Mouse (Mus musculus): ENCODE measurements at regions not wholly inside any gene's neighbourhood (a gene's known extent, or its start where the extent isn't known, plus 50 kb on each side); places are given as distances from the start of the nearest gene placed in this dataset.
A peak's percentile ranks its signal among the peaks of the same experiment; 100 is the strongest.

DNA sequence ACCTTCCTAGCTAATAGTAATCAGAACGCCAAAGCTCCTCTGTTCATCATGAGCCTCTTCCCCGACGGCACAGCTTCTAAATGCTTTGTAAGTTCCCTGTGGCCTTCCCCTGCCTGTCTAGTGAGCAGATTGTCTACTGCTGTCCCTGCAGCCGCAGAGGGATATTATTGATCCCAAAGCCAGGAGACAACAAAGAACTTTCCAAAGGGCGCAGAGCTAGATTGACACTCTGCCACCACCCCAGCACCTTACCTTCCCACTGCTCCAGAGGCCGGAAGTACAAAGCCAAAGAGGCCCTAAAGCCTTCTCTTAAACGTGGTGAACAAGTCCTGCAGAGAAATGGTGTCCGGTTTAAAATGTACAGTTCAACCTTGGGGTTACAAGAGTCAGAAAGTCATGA is 1310.3 kb upstream of the A1bg start (continued):
- TF ChIP-seq MXI1 (IDR thresholded peaks at IDR 0.05; ENCODE audit: low read depth, low read length) (no peak), JUND (IDR thresholded peaks at IDR 0.05; ENCODE audit: low read depth, low read length) (no peak), CHD1 (IDR thresholded peaks at IDR 0.05; ENCODE audit: low read depth, low read length) (0 out of 2 replicates have a peak, but pooled peaks have one; percentile 76), TCF12 (IDR thresholded peaks at IDR 0.05; ENCODE audit: low read depth, low read length) (no peak), USF1 (IDR thresholded peaks at IDR 0.05; ENCODE audit: low read depth, low read length) (no peak), HCFC1 (IDR thresholded peaks at IDR 0.05; ENCODE audit: low read depth, low read length) (no peak), MAX (IDR thresholded peaks at IDR 0.05; ENCODE audit: low read length) (no peak), TAL1 (IDR thresholded peaks at IDR 0.05; ENCODE audit: low read length) (no peak), GATA1 (IDR thresholded peaks at IDR 0.05; ENCODE audit: low read depth, low read length) (no peak), ZKSCAN1 (IDR thresholded peaks at IDR 0.05; ENCODE audit: low read depth, low read length) (peak; percentile 45; the same call in 1 of the 2 replicates), USF2 (IDR thresholded peaks at IDR 0.05; ENCODE audit: borderline replicate concordance in 1 of 2, insufficient read depth in 1 of 2, low read depth in 1 of 2, low read length in 2 of 2) (no peak), SIN3A (IDR thresholded peaks at IDR 0.05; ENCODE audit: low read length) (no peak), MAZ (IDR thresholded peaks at IDR 0.05; ENCODE audit: low read depth, low read length) (peak; percentile 45; the same call in 1 of the 2 replicates)

DNA sequence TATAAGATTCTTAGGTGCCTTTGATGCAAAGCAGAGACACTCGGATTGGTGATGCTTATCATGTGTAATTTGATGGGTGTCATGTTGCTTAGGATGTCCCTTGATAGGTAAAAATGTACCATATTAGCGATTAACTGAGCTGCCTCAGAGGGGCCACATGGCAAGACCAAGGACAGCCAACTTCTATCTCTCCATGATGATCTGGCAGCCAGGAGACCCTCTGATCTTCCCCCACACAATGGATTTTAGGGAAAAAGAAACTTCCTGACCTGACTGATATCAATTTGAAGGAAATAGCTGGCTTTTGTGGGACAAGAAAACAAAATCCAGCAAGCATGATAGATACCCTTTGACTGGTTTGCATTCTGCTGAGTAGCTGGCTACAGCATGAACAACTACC is 1308.9 kb upstream of the A1bg start:
- peaks cover 10% of the 10 kb centered on the region; the same call in 1 of the 2 replicates for H3K79me2 ChIP-seq (ENCODE audit: control insufficient read depth, insufficient read depth, low read length, poor library complexity)
- peaks cover 0 to 3% of the 10 kb centered on the region in 2 experiments; a peak in 2 of 4 replicates for H3K4me1 ChIP-seq (ENCODE audit: control insufficient read depth in 1 of 2, insufficient read depth in 2 of 2, low read length in 2 of 2)
- H3K9me3 ChIP-seq (replicated peaks; ENCODE audit: insufficient read depth, low read length) = no peaks in the 10 kb centered on the region
- TF ChIP-seq POLR2AphosphoS5 (IDR thresholded peaks at IDR 0.05; ENCODE audit: borderline replicate concordance, low read depth, low read length) (0 out of 2 replicates have a peak, but pooled peaks have one; percentile 29), GABPA (IDR thresholded peaks at IDR 0.05; ENCODE audit: low read depth, low read length) (no peak), JUND (IDR thresholded peaks at IDR 0.05; ENCODE audit: low read depth, low read length) (no peak), POLR2AphosphoS2 (IDR thresholded peaks at IDR 0.05; ENCODE audit: low read length) (peak; percentile 74), ETS1 (IDR thresholded peaks at IDR 0.05; ENCODE audit: low read depth, low read length) (0 out of 2 replicates have a peak, but pooled peaks have one; percentile 11), MAX (IDR thresholded peaks at IDR 0.05; ENCODE audit: low read length) (no peak), MYC (IDR thresholded peaks at IDR 0.05; ENCODE audit: low read depth, low read length) (no peak), RCOR1 (IDR thresholded peaks at IDR 0.05; ENCODE audit: low read depth, low read length) (no peak), MYB (IDR thresholded peaks at IDR 0.05; ENCODE audit: low read depth, low read length) (0 out of 2 replicates have a peak, but pooled peaks have one; percentile 7), KAT2A (conservative IDR thresholded peaks at IDR 0.05; ENCODE audit: low read depth, low read length) (no peak), SMC3 (IDR thresholded peaks at IDR 0.05; ENCODE audit: low read depth, low read length) (no peak), ZC3H11A (IDR thresholded peaks at IDR 0.05; ENCODE audit: low read depth, low read length) (no peak), ZMIZ1 (IDR thresholded peaks at IDR 0.05; ENCODE audit: low read depth, low read length) (no peak), ZNF384 (IDR thresholded peaks at IDR 0.05; ENCODE audit: low read depth, low read length) (no peak), EP300 (IDR thresholded peaks at IDR 0.05; ENCODE audit: low read depth in 1 of 2, low read length in 2 of 2) (no peak), NELFE (IDR thresholded peaks at IDR 0.05; ENCODE audit: low read depth, low read length) (no peak), TCF12 (IDR thresholded peaks at IDR 0.05; ENCODE audit: low read depth, low read length) (no peak), TAL1 (IDR thresholded peaks at IDR 0.05; ENCODE audit: low read length) (no peak), HCFC1 (IDR thresholded peaks at IDR 0.05; ENCODE audit: low read depth, low read length) (no peak), UBTF (IDR thresholded peaks at IDR 0.05; ENCODE audit: borderline replicate concordance, insufficient read depth, low read depth, low read length) (no peak), SIN3A (IDR thresholded peaks at IDR 0.05; ENCODE audit: low read length) (no peak), CHD2 (IDR thresholded peaks at IDR 0.05; ENCODE audit: low read length) (no peak), ELF1 (IDR thresholded peaks at IDR 0.05; ENCODE audit: low read depth, low read length) (no peak), ZKSCAN1 (IDR thresholded peaks at IDR 0.05; ENCODE audit: low read depth, low read length) (0 out of 2 replicates have a peak, but pooled peaks have one; percentile 9), RAD21 (IDR thresholded peaks at IDR 0.05; ENCODE audit: low read depth, low read length) (no peak), CHD1 (IDR thresholded peaks at IDR 0.05; ENCODE audit: low read depth, low read length) (peak; percentile 91; the same call in 1 of the 2 replicates), MAFK (IDR thresholded peaks at IDR 0.05; ENCODE audit: borderline replicate concordance, low read depth, low read length) (no peak), POLR2A (IDR thresholded peaks at IDR 0.05; ENCODE audit: control insufficient read depth in 1 of 2, insufficient read depth in 1 of 2, low read depth in 1 of 2, low read length in 2 of 2, poor library complexity in 1 of 2) (no peak; a peak in 1 of 4 replicates), MAZ (IDR thresholded peaks at IDR 0.05; ENCODE audit: low read depth, low read length) (peak; percentile 64; the same call in 1 of the 2 replicates), USF1 (IDR thresholded peaks at IDR 0.05; ENCODE audit: low read depth, low read length) (no peak)
- H3K27ac ChIP-seq (ENCODE audit: control insufficient read depth, low read depth, low read length) = peak overlapping the region; percentile 11
- no peak overlapping the region for H3K4me3 ChIP-seq (ENCODE audit: control insufficient read depth in 1 of 2, insufficient read depth in 1 of 2, low read depth in 2 of 2, low read length in 2 of 2)
- no peak for DNase-seq (ENCODE audit: low read depth, low spot score)
- H3K27me3 ChIP-seq (ENCODE audit: control insufficient read depth in 1 of 2, insufficient read depth in 2 of 2, low read length in 2 of 2) = no peaks in the 10 kb centered on the region
- H3K36me3 ChIP-seq (ENCODE audit: control insufficient read depth in 1 of 2, insufficient read depth in 2 of 2, low read length in 2 of 2) = peaks cover 29 to 42% of the 10 kb centered on the region in 2 experiments
- H3K9ac ChIP-seq (ENCODE audit: control insufficient read depth, low read depth, low read length, poor library complexity, severe bottlenecking) = no peak overlapping the region
